Mouse (Mus musculus) macrophage (primary cell): ENCODE results near the gene Pknox1. TPM values are rescaled to one million over a fixed set of nuclear protein-coding genes. Genes with fewer than 3 reads are reported as not detected.
A peak's percentile ranks its signal among the peaks of the same experiment; 100 is the strongest.
"Not testable (repeated sequence)": the region's sequence is repeated elsewhere in the genome, so short reads cannot be mapped to it uniquely, and the experiment has no call there.

Experiments
- H3K27ac ChIP-seq: fragments of 350-480 bp; formaldehyde crosslinking; 2 replicates; pipeline ENCODE4 v1.9.0; 2021
- H3K36me3 ChIP-seq: fragments of 350-480 bp; formaldehyde crosslinking; 2 replicates; pipeline ENCODE4 v1.9.0; 2021; ENCODE audit errors: inconsistent target
- H3K4me3 ChIP-seq: fragments of 350-480 bp; formaldehyde crosslinking; 2 replicates; pipeline ENCODE4 v1.9.0; 2021; ENCODE audit errors: inconsistent target
- H3K79me2 ChIP-seq: fragments of 350-480 bp; formaldehyde crosslinking; 2 replicates; pipeline ENCODE4 v1.9.0; 2021; ENCODE audit errors: inconsistent target
- WGBS: methylation state at CpG from one replicate; pipeline ENCODE4 v1.1.7; 2026; ENCODE audit warnings: inconsistent platforms; ENCODE audit not compliant: missing documents; 5-methylcytosine and 5-hydroxymethylcytosine counted together
- polyA plus RNA-seq: library from polyadenylated mRNA; stranded (reverse); fragments of 250-400 nt; gene quantifications from 3 replicates; pipeline ENCODE4 v1.2.4, GENCODE M21; 2018; ENCODE audit warnings: inconsistent platforms

The Pknox1 gene
- polyA plus RNA-seq, 1 experiment from 2014 or later, result 6.6 TPM

DNA sequence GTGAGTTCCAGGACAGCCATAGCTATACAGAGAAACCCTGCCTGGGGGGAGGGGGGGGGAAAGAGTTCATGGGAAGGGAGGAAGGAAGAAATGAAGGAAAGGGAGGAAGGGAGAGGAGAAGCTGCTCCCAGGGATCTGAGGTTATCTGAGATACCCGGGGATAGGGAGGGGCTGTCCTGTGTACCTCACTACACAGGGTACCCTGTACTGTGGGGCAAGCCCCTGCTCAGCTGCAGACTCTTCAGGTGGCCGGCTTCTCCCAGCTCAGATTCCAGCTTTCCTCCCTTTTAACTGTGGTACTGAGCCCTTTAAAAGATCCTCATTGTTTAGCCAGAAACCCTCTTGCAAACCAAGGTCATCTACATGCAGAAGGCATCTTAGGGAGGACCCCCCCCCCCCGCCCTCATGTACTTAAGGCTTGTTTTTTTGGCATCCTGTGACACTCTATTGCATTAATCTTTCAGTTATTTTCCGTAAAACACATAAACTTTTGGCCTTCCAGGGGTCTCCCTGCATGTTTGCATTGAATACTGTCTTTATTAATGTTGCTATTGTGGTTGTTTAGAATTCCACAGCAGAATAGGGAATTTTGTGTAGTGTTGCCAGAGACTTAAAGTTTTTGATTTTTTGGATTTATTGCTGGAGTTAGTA, 23.6 kb upstream of the Pknox1 start:
- 92% methylated on average over 4 of the region's 4 CpGs for WGBS
- H3K4me3 ChIP-seq, result no peak overlapping the region

DNA sequence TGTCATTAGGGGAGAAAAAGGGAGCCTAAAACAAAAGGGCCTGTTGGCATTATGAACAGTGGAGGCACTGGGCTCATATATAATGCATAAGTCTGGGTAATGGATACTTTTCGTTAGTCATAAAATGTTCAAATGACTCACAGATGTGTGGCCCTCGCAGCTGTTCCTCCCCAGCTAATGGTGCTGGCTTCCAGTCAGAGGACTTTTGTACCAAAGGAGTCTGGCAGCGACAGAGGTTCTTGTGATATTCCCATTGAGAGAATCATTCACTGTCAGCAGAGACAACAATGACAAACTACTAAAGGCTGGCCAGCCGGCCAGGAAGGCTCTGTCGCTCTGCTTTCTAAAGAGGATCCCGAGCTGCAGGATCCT, 23.1 kb upstream of the Pknox1 start:
- Histone ChIP-seq H3K79me2 (no peaks in the 10 kb centered on the region), H3K36me3 (no peaks in the 10 kb centered on the region), H3K27ac (no peak overlapping the region), H3K4me3 (no peak overlapping the region)
- 97% methylated on average over 6 of the region's 6 CpGs for WGBS

More for the DNA sequence above, 23.6 kb upstream of the Pknox1 start:
- Histone ChIP-seq H3K27ac (no peak overlapping the region), H3K79me2 (no peaks in the 10 kb centered on the region), H3K36me3 (no peaks in the 10 kb centered on the region)

DNA sequence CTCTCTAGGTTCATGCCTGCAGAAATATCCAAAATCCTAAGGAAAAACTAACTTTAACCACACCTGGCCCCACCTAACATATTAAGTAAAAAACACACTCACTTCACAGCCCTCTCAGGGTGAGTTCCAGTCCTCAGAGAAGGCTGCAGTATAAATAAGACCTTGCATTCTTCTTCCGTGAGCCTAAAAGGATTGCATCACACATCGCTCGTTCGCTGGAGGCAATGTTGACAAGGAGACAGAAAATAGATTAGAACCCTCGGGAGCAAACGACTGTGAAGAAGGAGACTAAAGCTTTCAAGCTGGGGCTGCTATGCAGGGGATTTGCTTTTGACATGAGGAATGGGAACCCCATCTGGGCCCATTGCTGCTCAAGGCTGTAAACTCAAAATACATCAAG, 21.0 kb upstream of the Pknox1 start:
- H3K36me3 ChIP-seq, result no peaks in the 10 kb centered on the region
- no peak overlapping the region for H3K27ac ChIP-seq
- 53% methylated on average over 6 of the region's 6 CpGs for WGBS
- no peak overlapping the region for H3K4me3 ChIP-seq
- no peaks in the 10 kb centered on the region for H3K79me2 ChIP-seq

DNA sequence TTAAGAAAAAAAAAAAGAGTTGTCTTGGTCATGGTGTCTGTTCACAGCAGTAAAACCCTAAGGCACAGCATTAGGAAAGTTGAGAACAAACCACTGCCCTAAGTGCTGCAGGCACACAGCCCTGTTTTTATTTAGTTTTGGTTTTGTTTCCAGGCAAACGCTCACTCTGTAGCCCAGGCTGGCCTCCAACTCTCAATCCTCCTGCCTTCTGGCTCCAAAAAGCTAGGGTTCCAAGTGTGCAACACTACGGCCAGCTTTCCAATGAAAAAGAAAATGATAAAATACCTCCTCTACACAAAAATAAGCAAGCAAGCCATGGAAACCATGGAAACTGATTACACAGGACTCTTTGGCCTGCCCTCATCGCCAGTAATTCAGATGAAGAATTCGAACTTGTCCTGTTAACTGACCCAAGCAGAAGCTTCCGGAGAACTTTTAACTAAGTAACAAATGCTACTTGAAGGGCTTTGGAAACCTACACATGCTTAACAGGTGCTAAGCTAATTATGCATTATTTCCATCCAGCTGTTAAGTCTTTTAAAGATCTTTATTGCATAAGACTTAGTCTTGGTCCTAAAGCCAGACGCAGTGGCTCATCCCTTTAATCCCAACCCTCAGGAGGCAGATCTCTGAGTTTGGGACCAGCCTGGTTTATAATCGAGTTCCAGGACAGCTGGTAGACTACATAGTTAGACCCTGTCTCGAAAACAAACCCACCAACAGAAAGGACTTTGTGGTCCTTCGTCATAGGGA, 17.9 kb upstream of the Pknox1 start:
- no peak overlapping the region for H3K27ac ChIP-seq
- WGBS, result 90% methylated on average over 9 of the region's 9 CpGs
- H3K79me2 ChIP-seq, result no peaks in the 10 kb centered on the region
- H3K4me3 ChIP-seq, result no peak overlapping the region
- H3K36me3 ChIP-seq, result no peaks in the 10 kb centered on the region

DNA sequence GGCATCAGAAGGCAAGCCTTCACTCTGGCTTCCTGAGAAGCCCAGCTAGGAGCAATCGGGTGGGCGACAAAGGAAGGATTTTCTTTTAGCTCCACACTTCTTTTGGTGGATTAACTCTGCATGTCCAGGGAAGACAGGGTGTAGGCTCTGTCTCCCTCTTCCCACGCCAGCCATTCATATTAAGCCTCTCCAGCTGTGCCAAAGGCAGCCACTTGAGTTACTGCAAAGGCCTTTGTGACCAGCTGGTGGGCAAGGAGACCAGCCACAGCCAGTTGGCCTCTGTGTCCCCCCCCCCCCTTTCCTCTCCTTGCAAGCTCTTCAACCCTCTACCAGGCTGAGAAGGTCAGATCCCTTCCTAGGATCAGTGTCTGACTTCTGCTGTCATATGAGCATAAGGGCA, 16.6 kb upstream of the Pknox1 start:
- 90% methylated on average over 3 of the region's 3 CpGs for WGBS
- no peaks in the 10 kb centered on the region for H3K36me3 ChIP-seq
- no peak overlapping the region for H3K4me3 ChIP-seq
- no peaks in the 10 kb centered on the region for H3K79me2 ChIP-seq
- no peak overlapping the region for H3K27ac ChIP-seq

DNA sequence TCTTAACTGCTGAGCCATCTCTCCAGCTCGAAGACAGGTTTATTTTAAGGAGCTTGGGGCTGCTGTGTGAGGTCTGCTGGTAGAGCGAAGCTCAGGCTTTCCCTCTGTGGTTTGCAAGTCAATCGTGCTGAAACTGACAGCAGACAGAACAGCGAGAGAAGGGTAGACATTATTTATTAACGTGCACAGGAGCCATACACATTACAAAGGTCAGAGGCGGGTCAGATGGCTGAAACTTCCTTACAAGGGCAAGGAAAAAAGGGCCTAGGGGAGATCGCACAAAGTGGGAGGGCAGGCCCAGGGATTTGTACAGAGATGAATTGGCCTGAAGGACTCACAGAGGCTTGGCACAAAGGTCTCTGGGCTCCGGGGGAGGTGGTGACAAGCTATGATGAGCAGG, 15.1 kb upstream of the Pknox1 start:
- no peaks in the 10 kb centered on the region for H3K36me3 ChIP-seq

DNA sequence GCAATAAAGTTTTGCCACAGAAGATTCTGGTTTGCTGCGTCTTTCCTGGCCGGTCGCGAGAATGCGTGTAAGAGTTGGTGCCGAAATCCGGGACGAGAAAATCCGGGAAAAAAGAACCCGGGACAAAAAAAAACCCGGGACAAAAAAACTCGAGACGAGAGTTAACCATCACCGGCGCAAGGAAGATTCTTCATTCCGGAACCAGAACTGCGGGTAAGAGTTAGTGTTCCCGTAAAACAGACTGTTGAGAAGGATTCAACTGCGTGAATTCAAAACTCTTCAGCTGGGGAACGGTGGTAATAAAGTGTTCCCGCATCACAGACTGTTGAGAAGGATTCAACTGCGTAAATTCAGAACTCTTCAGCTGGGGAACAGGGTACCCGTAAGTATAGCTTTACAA, 11.9 kb upstream of the Pknox1 start:
- not testable (repeated sequence) for H3K4me3 ChIP-seq, H3K27ac ChIP-seq, H3K36me3 ChIP-seq, H3K79me2 ChIP-seq
- WGBS, result 91% methylated on average over 17 of the region's 23 CpGs

More for the DNA sequence above, 15.1 kb upstream of the Pknox1 start:
- H3K27ac ChIP-seq, result no peak overlapping the region
- H3K4me3 ChIP-seq, result no peak overlapping the region
- WGBS, result 79% methylated on average over 8 of the region's 8 CpGs
- no peaks in the 10 kb centered on the region for H3K79me2 ChIP-seq

DNA sequence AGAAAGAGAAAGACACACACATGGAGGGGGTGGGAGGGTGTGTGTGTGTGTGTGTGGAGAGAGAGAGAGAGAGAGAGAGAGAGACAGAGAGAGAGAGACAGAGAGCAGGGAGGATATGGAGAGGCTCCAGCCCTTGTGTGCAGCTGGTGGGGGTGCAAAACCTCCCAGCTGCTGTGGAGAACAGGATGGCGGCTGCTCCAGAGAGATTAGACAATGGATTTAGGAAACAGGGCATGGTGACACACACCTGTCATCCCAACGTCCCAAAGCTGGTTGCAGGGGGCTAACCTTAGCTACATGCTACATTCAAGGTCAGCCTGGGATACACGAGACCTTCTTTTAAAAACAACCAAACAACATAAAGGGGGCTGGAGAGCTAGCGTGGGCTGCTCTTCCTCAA, 8.3 kb upstream of the Pknox1 start:
- WGBS, result 83% methylated on average over 4 of the region's 4 CpGs
- Histone ChIP-seq H3K27ac (no peak overlapping the region), H3K4me3 (no peak overlapping the region), H3K36me3 (no peaks in the 10 kb centered on the region), H3K79me2 (no peaks in the 10 kb centered on the region)

DNA sequence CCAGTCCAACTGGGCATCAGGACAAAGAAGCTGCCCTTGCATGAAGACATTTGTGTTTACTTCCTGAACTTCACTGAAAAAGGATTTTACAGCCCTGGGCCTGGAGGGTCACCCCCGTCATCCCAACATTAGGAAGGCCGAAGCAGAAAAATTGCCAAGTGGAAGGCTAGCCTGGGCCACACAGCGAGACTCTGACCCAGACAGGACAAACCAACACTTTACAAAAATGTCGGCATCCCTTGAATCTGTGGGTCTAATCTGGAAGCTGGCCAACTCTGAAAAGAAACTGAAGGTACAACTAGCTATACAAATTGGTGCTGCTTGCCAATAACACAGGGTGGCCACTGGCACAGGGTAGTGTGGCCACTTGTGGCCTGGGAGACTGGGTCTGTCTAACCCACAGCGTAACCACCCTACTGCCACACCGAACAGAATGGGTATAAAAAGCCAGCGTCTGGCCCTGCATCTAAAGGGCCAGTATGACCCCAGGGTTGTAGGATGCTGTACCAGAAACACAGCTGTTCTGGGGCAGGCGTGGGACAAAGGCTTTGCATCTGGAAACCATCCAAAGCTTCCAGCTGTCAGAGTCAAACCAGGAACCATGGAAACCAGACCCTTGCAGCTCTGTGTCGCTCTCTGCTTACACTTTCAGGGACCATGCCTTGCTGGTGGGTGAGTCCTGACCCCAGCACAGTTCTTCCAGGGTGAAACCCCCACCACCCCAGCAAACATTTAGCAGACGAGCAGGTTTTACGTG, 7.2 kb upstream of the Pknox1 start:
- WGBS, result 79% methylated on average over 11 of the region's 11 CpGs
- Histone ChIP-seq H3K36me3 (no peaks in the 10 kb centered on the region), H3K4me3 (peak overlapping the region; percentile 36), H3K79me2 (no peaks in the 10 kb centered on the region), H3K27ac (peak overlapping the region; percentile 74)

DNA sequence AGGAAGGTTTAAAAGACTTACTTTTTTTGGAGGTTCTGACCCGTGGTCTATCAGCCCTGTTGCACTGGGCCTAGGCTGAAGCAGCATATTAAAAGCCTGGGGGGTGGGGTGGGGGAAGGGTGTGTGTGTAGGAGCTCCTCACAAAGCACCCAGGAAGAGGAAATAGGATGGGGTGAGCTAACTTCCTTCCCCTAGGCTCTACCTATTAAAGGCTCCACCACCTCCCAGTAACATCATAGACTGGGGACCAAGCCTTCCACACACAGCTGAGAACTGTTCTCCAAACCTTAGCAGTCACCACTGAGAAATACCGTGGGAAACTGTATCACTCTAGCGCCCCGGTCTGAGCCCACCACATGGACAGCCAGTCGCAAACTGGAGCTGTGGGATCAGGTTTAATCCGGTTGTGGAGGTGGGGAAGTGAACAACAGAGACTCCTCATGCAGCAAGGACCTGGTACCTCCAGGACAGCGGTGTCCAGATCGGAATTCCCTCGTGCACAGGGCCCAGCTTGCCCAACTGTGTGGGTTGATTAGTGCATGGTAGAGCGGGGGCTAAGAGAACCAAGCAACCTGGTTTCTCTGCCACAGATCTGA, 6.5 kb upstream of the Pknox1 start:
- H3K27ac ChIP-seq, result peak overlapping the region; percentile 74
- H3K36me3 ChIP-seq, result no peaks in the 10 kb centered on the region
- no peaks in the 10 kb centered on the region for H3K79me2 ChIP-seq
- 82% methylated on average over 10 of the region's 10 CpGs for WGBS
- H3K4me3 ChIP-seq, result peak overlapping the region; percentile 36

DNA sequence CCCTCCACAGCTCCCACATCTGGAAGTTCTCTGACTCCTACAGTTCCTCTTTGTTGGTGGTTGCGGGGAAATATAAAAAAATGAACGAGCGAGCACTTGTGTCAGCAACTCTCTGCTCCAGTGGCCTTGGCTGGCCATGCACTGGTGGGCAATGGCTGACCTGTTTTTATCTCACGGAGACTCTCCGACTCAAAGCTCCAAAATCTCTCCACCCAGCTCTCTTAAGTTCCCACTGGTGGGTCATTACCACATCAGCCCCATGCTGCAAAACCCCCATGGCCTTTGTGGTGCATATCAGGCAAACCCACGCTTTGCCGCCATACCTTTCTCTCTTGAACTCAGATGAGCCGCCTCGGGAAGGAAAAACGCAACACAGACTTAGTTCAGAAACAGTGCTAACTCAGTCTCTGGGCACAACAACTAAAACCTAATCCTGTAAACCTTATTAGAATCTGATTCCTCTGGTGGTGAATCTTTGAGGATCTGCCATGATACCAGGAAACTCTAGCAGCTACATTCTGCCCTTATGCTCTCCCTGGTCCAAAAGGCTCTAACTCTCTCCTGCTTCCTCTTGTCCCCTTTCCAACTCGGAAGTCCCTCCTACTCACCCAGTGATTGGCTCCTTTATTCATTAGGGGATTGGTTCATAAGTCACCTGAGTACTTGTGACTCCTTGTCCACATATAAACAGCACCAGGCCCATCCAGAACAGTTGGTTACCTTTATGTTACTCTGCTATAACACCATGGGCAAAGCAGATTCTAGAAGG, 5.3 kb upstream of the Pknox1 start:
- Histone ChIP-seq H3K4me3 (no peak overlapping the region), H3K79me2 (no peaks in the 10 kb centered on the region), H3K36me3 (no peaks in the 10 kb centered on the region), H3K27ac (peak overlapping the region; percentile 74)
- 69% methylated on average over 11 of the region's 11 CpGs for WGBS

DNA sequence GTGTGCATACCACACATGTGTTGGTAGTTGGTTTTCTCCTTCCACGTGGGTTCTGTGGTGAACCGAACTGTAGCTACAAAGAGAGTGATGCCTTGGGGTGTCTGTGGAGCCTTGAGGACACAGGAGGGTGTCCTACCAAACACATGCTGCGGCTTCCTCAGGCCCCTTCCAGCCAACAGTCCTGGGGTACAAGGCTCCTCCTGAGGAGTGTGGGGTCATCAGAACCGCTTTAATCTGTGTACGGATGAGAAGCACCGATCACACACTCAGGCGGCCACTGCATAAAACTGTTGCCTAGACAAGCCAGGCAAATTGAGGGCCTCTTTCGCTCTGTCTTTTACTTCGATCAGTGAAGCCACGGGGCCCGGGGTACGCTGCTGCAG, 911 bp upstream of the Pknox1 start:
- Histone ChIP-seq H3K4me3 (peak overlapping the region; percentile 44), H3K36me3 (no peaks in the 10 kb centered on the region), H3K27ac (peak overlapping the region; percentile 87), H3K79me2 (peaks cover 32% of the 10 kb centered on the region)
- WGBS, result 4% methylated on average over 12 of the region's 12 CpGs

DNA sequence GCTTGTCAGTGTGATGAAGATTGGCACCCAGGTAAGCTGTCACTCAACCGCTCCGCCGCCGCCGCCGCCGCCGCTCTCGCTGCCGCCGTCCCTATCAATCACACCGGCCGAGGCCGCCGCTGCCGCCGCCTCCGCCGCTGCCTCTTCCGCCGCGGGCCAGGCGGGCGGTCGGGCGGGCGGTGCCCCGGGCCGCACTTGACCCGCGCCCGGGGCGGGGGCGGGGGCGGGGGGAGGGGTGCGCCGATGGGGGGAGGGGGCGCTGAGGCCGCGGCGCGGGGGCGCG, 265 bp downstream of the Pknox1 start:
- Histone ChIP-seq H3K79me2 (peaks cover 44% of the 10 kb centered on the region), H3K4me3 (no peak overlapping the region), H3K36me3 (no peaks in the 10 kb centered on the region), H3K27ac (no peak overlapping the region)
- 3% methylated on average over 14 of the region's 44 CpGs for WGBS
